Mouse (Mus musculus): ENCODE data around the gene Gpr15.

The Gpr15 gene

GRCm38 (mm10) chr16:58669917-58670630 is 48.8 kb downstream of the Gpr15 start, which contains the start of gene Cpox:
Cpox (plus strand) TSS chr16:58670292.
- DNase-seq, result peak; percentile 74

GRCm38 (mm10) chr16:58669264-58669663 is 49.6 kb downstream of the Gpr15 start:
- no peak for DNase-seq

- DNase-seq, result no peak
Observed at GRCm38 (mm10) chr16:58668586-58668985, 50.3 kb downstream of the Gpr15 start.
